Mouse (Mus musculus) kidney, embryonic 14.5 days (tissue): Measurements from ENCODE around the gene Gpr141. TPM values are rescaled to one million over a fixed set of nuclear protein-coding genes. Genes with fewer than 3 reads are reported as not detected.

Experiments
- ATAC-seq: fragments of 200-750 bp; cut with Nextera tagmentation; 2 replicates; pipeline ENCODE4 v1.8.0; 2017; ENCODE audit warnings: moderate number of reproducible peaks, mild to moderate bottlenecking, moderate TSS enrichment, moderate library complexity; ENCODE audit not compliant: low FRiP score, low TSS enrichment
- H3K27ac ChIP-seq: fragments of 300-500 bp; sonication (generic); 2 replicates; pipeline ENCODE4 v1.5.1; 2014; ENCODE audit warnings: low read depth, mild to moderate bottlenecking, low read length, moderate library complexity, mixed read lengths
- H3K27me3 ChIP-seq: fragments of 300-500 bp; sonication (generic); 2 replicates; pipeline ENCODE4 v1.6.1; 2014; ENCODE audit warnings: mild to moderate bottlenecking, low read length; ENCODE audit not compliant: control insufficient read depth, insufficient read depth
- H3K36me3 ChIP-seq: fragments of 300-500 bp; sonication (generic); 2 replicates; pipeline ENCODE4 v1.6.1; 2014; ENCODE audit warnings: low read length, mixed read lengths; ENCODE audit not compliant: control insufficient read depth, insufficient read depth
- H3K4me1 ChIP-seq: fragments of 300-500 bp; sonication (generic); 2 replicates; pipeline ENCODE4 v1.6.1; 2014; ENCODE audit warnings: low read length, mixed read lengths; ENCODE audit not compliant: control insufficient read depth, insufficient read depth
- H3K4me2 ChIP-seq: fragments of 300-500 bp; sonication (generic); replicated peaks from 2 replicates; pipeline ENCODE4 v1.6.1; 2014; ENCODE audit warnings: low read depth, mild to moderate bottlenecking, low read length
- H3K4me3 ChIP-seq: fragments of 300-500 bp; sonication (generic); 2 replicates; pipeline ENCODE4 v1.5.1; 2014; ENCODE audit warnings: mild to moderate bottlenecking, low read length
- H3K9ac ChIP-seq: fragments of 300-500 bp; sonication (generic); 2 replicates; pipeline ENCODE4 v1.6.1; 2014; ENCODE audit warnings: low read depth, mild to moderate bottlenecking, low read length, moderate library complexity
- H3K9me3 ChIP-seq: fragments of 300-500 bp; sonication (generic); 2 replicates; pipeline ENCODE4 v1.6.1; 2016; ENCODE audit warnings: low read length; ENCODE audit not compliant: control insufficient read depth
- WGBS: fragments of 180-500 bp; shearing (Covaris S2); extraction: QIAGEN DNeasy Blood & Tissue Kit; methylation state at CpG from one replicate; pipeline ENCODE4 v1.1.7; 2014; 5-methylcytosine and 5-hydroxymethylcytosine counted together
- polyA plus RNA-seq: library from polyadenylated mRNA; unstranded; fragments of >200 nt; fragmentation: Nextera tagmentation; extraction: Ambion mirVana; gene quantifications from 2 replicates; pipeline ENCODE4 v1.2.1, GENCODE M21; 2014

Gpr141 gene
- polyA plus RNA-seq, 1 experiment from 2014 or later: 0.22 TPM

- Histone ChIP-seq H3K4me2 (no peak overlapping the region), H3K36me3 (no peaks in the 10 kb centered on the region), H3K4me1 (no peaks in the 10 kb centered on the region), H3K27me3 (no peaks in the 10 kb centered on the region), H3K4me3 (no peak overlapping the region), H3K9ac (no peak overlapping the region), H3K27ac (no peak overlapping the region), H3K9me3 (no peaks in the 10 kb centered on the region)
- no peak for ATAC-seq
- 83% methylated on average over 11 of the region's 11 CpGs for WGBS
Measured at GRCm38 (mm10) chr13:19701443-19702078, 122.5 kb downstream of the Gpr141 start.

DNA sequence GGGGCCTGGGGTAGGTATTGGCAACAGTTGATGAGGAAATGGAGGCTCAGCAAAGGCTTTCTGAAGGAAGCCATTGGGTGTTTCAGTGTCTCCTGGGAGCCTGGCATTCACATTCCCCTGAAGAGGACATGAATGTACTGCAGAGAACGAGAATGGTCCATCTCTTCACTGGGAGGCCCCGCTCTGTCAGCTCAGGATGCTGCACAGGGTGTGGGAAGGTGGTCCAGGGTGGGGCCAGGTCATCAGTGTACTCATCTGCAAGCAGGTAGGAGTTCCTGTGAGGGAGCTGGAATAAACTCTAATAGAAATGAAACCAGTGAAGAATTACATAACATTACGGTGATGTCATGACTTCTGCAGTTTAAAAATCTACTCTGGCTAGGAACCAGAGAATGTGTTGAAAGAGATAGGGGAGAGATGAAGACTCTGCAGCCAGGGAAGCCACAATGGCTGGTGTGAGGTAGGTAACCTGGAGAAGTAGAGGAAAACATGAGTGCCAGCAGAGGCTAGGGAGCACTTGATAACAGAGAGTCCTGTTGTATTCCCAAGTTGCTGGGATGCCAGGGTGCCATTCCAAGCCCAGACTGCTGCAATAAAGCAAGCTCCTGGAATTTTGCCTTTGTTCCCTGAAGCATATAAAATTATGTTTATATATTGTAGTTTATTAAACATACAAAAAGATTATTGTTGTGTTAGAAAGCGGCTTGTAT is 123.2 kb downstream of the Gpr141 start:
- Histone ChIP-seq H3K9ac (no peak overlapping the region), H3K27me3 (no peaks in the 10 kb centered on the region), H3K4me3 (no peak overlapping the region), H3K36me3 (no peaks in the 10 kb centered on the region), H3K4me2 (no peak overlapping the region), H3K27ac (no peak overlapping the region), H3K4me1 (no peaks in the 10 kb centered on the region), H3K9me3 (no peaks in the 10 kb centered on the region)
- 95% methylated on average over 4 of the region's 4 CpGs for WGBS
- no peak for ATAC-seq

Other genes with a start within 250 kb of the Gpr141 start
- gene Epdr1, start 204.3 kb downstream of the Gpr141 start, polyA plus RNA-seq: 20.5 and 20.9 TPM in 2 replicates
- gene Sfrp4, start 201.2 kb downstream of the Gpr141 start, polyA plus RNA-seq: 1.0 and 1.5 TPM in 2 replicates
- not detected in 2 replicates for gene Nme8, start 126.5 kb downstream of the Gpr141 start, polyA plus RNA-seq